Mouse (Mus musculus): ENCODE measurements around the gene Cdh3. TPM values are rescaled to one million over a fixed set of nuclear protein-coding genes. Genes with fewer than 3 reads are reported as not detected.

Gene Cdh3
- 1.8 and 2.1 TPM in 2 replicates for polyA plus RNA-seq (2012; rRNA removed)

DNA sequence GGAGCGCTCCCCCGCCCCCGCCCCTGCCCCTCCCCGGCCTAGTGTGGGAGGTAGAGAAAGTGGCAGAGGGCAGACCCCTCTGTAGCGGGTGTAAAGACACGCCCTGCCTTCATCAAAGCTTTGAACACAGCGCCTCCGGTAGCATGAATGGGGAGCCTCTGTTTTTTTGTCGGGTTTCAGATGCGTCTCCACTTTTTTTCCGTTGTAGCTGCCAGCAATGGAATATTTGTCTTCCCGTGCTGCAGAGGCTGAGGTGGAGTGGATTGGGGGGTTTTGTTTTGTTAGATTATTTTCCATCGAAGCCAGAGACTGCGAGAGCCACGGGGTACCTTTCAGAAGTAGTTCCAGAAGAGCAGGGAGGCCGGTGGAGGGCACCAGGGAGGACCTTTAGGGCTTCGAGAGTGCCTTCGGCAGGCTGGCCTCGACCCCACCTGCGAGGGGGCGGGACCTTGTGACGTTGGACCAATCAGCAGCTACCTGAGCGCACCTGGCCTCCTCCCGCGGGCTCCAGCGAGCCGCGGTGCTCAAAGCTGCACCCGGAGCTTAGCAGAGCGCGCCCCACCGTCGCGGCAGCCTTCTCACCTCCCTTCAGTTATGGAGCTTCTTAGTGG, at the start of gene Cdh3:
Cdh3 (plus strand) TSS at position 527 of the 611 bp plus-strand sequence.

GRCm38 (mm10) chr8:106500018-106500685, 10.5 kb upstream of the Cdh3 start, which contains the start of gene 6030452D12Rik:
Gene 6030452D12Rik, plus strand, starts transcription at chr8:106500522.

GRCm38 (mm10) chr8:106573168-106573567, 62.5 kb downstream of the Cdh3 start, which contains the start of gene Gm10073:
Gene Gm10073, minus strand, starts transcription at chr8:106573461.

DNA sequence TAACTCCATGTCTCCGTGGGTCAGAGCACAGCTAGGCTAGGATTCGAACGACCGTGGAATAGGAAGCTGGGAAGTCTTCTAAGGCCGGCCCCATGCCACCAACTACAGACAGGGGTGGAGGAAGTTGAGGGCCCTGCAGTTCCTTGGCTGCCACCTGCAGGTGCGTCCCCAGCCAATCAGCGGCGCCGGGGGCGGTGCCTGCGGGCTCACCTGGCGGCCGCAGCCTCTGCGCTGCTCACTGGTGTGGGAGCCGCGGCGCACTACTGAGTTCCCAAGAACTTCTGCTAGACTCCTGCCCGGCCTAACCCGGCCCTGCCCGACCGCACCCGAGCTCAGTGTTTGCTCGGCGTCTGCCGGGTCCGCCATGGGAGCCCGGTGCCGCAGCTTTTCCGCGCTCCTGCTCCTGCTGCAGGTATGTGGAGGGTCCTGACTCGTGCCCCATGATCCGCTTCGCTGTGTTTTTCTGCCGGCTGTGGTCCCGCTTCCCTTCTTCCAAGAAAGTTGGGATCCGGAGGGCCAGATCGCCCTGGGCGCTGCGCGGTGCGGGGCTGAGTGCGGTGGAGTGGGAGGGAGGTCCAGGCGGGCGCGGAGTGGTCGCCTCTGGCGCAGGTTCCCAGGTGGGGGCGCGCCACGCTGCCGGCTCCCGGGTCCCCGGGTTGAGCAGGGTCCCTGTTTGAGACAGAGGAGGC, 92.6 kb downstream of the Cdh3 start, which contains the start of gene Cdh1:
Cdh1 (plus strand) TSS at position 221 of the 689 bp plus-strand sequence.

Other genes with a start within 250 kb of the Cdh3 start
- gene Smpd3, start 172.9 kb upstream of the Cdh3 start, polyA plus RNA-seq (2012; rRNA removed), result 42.3 and 45.5 TPM in 2 replicates
- 0.37 and 0.54 TPM in 2 replicates for gene Zfp90, start 95.6 kb upstream of the Cdh3 start, polyA plus RNA-seq (2012; rRNA removed)
- gene 6030452D12Rik, start 10.4 kb upstream of the Cdh3 start, polyA plus RNA-seq (2012; rRNA removed), result not detected in 2 replicates
- 26.5 and 33.5 TPM in 2 replicates for gene Gm10073, start 62.6 kb downstream of the Cdh3 start, polyA plus RNA-seq (2012; rRNA removed)
- gene Cdh1, start 92.5 kb downstream of the Cdh3 start, polyA plus RNA-seq (2012; rRNA removed), result 91.5 and 121 TPM in 2 replicates
- gene Tango6, start 172.2 kb downstream of the Cdh3 start, polyA plus RNA-seq (2012; rRNA removed), result 1.9 and 2.1 TPM in 2 replicates